Mouse (Mus musculus) ES-Bruce4 (cell line): Measurements from ENCODE around the gene Ppp2r5e.

Experiments used
- CTCF ChIP-seq: IDR thresholded peaks from one replicate; pipeline ENCODE4 v1.8.1; 2011; ENCODE audit warnings: low read depth, low read length
- POLR2A ChIP-seq: IDR thresholded peaks from one replicate; pipeline ENCODE4 v1.8.1; 2011; ENCODE audit warnings: low read length; ENCODE audit not compliant: insufficient read depth

GRCm38 (mm10) chr12:75562996-75563618 lies 32.9 kb downstream of the Ppp2r5e start:
- TF ChIP-seq CTCF (no peak), POLR2A (no peak)
